Mouse (Mus musculus) embryonic fibroblast, embryonic 13.5 days (primary cell): ENCODE results near the gene Polr1b.

Experiments
- CTCF ChIP-seq: IDR thresholded peaks from 2 replicates; pipeline ENCODE4 v1.5.1; 2011; ENCODE audit warnings: mild to moderate bottlenecking, control low read depth, low read length, moderate library complexity, borderline replicate concordance; ENCODE audit not compliant: insufficient read depth
- POLR2A ChIP-seq: IDR thresholded peaks from 2 replicates; pipeline ENCODE4 v1.6.1; 2011; ENCODE audit warnings: low read depth, mild to moderate bottlenecking, control low read depth, low read length, moderate library complexity

DNA sequence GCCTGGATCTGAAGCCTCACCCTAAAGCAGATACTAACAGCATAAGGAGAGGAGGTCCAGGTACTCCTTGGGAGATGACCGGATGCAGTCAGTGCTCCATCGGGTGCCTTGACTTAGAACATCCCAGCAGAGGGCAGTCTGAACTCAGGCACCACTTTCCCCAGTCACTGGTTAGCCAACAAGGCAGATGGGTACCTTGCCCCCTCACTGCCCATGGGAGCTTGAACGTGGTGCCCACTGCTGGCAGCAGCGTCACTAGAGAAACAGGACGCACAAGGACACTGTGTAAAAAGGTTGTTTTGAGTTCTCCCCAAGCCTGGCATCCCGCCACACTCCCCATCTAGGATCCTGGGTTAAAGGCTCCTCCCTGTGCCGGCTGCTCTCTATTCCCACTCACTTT lies 73.7 kb downstream of the Polr1b start:
- TF ChIP-seq CTCF = peak; percentile 80; the same call in 1 of the 2 replicates
- no peak for TF ChIP-seq POLR2A
